Mouse (Mus musculus) retina, postnatal 7 days (tissue): ENCODE results near the gene Suclg2.
"Not testable (repeated sequence)": the region's sequence is repeated elsewhere in the genome, so short reads cannot be mapped to it uniquely, and the experiment has no call there.

Source experiments
- DNase-seq: peaks from one replicate; pipeline ENCODE4 v3.0.0-alpha.2; 2012; ENCODE audit warnings: low read depth, low spot score

Suclg2 gene

DNA sequence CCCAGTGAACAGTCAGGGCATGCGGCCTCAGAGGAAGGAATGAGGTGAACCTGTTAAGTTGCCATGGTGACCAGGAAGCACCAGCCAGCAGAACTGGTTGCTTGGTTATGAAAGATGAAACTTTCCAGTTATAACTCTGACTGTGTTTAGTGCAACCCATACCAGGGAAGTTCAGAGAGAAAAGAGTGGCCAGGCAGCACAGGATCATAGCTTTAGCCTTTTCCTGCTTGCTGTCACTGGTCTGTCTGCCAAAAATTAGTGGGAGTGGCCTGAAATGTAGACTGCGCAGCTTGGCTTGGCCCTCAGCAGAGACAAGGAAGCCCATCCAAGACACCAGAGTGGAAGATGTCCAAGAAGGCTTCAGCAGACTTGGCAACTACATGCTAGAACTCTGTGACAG, 96.8 kb downstream of the Suclg2 start:
- DNase-seq, result no peak

DNA sequence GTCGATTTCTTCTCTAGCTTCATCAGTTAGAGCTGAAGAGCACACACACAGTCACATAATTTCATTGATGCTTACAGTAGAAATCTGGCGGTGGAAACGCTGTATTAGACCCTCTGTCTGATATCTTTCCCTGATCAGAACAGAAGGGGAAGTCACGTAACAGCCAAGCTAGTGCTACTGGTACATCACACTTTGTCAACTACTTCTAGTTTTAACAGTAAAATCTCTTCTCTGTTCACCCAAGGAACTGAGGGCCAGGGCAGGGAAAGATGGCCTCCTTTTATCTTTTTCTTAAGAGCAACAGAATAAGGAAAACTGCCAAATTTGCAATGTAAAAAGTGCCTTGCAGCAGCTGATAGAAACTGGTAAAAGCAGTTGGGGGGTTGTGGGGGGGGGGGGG, 97.8 kb downstream of the Suclg2 start:
- DNase-seq, result no peak

GRCm38 (mm10) chr6:95619817-95620216, 98.8 kb downstream of the Suclg2 start:
- no peak for DNase-seq

- no peak for DNase-seq
Observed at GRCm38 (mm10) chr6:95618434-95618833, 100.2 kb downstream of the Suclg2 start.

DNA sequence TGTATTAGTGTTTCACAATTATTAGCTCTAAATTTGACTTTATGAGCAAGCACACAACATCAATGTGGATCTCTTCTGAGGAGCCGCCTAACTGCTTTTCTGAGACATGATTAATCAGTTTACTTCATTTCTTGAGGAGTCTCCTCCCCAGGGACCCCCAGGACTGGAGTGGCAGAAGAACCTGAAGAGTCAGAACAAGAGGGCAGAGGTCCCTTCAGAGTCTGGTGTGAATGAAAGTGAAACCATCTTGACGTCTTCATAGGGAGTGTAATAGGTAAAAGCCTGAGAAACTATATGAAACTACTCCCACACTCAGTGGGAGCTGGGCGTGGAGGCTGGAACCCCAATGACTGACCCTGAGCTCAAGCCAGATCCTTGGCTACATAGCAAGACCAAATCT, 105.4 kb downstream of the Suclg2 start:
- DNase-seq, result no peak

DNA sequence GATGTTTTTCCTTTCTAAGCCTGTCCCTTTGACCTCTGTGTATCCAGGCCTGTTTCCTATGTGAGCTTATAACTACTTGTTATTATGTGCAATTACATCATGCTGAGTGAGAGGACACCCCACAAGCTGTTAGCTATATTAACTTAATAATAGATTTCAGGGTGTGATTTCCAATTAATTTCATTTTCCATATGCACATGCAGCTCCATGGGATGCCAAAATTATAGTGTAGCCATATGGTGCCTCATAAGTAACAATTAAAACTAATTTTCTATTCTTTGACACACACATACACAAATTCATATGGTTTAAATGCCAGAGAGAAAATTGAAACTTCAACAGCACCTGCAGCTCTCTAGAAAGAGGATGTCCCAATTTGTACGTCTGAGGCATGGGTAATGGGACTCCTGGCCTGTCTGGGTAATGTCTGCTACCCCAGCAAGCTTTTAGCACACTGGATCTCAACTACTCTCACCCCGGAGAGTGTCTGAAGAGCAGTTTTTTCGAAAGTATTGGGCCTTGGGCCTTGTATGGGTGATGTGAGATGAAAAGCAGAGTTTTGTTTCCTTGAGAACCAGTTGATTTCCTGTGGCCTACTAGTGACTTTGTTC, 106.1 kb downstream of the Suclg2 start:
- DNase-seq, result no peak

DNA sequence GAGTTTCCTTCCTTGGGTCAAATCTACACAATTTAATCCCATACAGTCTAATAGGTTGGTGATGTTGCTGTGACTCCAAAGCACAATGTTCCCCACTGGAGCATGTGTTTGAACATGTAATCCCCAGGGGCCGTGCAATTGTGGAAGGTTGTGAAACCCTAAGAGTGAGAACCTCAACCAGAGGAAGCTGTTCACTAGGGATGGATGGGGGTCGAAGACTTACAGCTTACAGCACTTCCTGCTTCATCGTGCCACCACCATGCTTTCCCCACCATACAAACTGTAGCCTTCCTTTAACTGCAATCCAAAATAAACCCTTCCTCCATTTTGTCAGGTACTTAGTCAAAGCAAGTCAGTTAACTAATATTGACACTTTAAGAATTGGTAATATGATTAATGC, 107.5 kb downstream of the Suclg2 start:
- no peak for DNase-seq

GRCm38 (mm10) chr6:95608123-95608522, 110.5 kb downstream of the Suclg2 start:
- no peak for DNase-seq

GRCm38 (mm10) chr6:95600731-95601130, 117.9 kb downstream of the Suclg2 start:
- DNase-seq, result not testable (repeated sequence)

- DNase-seq, result no peak
Observed at GRCm38 (mm10) chr6:95596766-95597750, 121.5 kb downstream of the Suclg2 start.

DNA sequence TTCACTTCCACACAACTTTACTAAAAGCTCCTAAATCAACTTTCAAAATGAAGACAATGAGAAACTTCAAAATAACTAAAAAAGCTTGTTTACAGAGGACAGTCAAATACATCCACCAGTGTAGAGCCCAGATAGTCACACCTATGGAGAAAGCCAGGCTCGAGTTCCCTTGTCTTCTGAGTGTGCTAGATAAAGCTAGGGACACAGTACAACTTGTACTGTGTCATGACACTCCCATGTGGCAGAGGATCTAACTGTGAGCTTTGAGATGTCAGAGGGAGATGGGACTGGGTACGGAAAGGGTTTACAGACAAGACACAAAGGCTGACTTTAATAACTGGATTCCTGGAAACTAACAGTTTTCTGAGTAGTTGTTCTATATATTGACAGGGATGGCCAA, 122.7 kb downstream of the Suclg2 start:
- DNase-seq, result no peak

DNA sequence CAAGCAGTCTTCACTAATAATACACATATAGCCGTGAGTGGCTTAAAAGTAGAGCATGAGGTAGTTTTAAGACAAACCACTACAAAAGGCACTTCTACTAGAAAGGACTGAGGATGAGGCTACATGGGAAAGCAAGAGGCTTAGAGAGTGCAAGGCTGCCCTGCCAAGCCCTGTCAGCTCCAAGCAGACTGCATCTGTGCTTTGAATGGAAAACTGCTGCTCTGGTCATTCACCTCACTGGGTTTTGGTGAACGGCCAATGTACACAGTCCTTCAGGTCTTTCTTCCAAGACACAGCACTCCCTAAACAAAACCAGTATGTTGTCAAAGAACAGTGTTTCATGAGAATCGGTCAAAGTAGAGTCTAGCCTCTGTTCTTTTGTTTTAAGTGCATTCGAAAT, 124.4 kb downstream of the Suclg2 start:
- no peak for DNase-seq

- DNase-seq, result no peak
Observed at GRCm38 (mm10) chr6:95592396-95592795, 126.2 kb downstream of the Suclg2 start.

DNA sequence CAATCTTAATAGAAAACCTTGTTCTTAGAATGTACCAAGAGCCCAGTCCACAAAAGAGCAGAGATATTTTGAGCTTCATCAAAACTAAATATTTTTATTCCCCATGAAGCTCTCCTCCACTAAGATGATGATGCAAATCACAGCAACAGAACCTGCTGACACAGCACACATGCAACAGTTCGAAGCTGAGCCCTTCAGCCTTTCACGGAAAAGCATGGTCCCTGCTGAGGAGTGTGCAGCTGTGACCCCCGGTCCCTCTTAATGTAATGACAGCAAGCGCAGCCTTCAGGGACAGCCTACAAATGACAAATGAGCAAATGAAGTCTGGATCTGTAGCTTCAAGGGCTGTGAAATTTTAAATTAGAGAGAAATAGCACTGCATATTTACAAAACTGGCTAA, 128.1 kb downstream of the Suclg2 start:
- no peak for DNase-seq

- DNase-seq, result no peak
Observed at GRCm38 (mm10) chr6:95587108-95587796, 131.3 kb downstream of the Suclg2 start.

DNA sequence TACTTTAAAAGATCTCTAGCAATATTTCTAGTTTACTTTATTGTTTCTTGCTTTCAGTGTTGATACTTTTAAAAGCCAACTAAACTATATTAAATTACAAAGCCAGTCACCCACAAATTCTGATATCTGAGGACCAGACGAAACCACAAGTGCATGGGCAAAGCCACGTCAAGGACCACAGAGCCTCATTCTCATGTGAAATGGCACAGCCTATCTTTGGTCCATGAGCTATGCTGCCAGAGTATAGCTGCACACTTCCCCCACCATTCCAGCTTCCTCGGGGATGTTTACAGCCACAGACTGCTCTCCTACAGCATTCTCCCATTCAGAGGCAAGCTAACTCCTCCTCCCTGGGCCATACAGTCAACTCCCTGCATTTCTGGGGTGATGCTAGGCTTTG, 136.7 kb downstream of the Suclg2 start:
- DNase-seq, result no peak

DNA sequence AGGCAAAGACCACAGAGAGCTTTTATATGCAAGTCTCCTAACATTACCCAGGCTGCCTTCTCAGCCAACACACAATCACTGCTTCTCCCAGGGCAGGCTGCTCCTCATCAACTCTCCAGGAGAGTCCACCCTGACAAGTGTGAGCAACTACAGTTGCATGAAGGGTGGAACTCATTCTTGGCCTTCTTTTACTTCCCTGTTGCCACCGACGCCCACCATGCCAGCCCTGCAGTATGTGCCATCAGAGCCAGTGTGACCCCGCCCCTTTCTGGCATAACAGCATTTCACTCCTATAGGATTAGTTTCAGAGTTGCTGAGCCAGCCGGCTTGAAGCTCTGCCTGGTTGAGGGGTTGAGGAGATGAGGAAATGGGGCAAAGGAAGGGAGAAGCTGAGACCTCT, 138.8 kb downstream of the Suclg2 start:
- DNase-seq, result no peak

GRCm38 (mm10) chr6:95575531-95575930, 143.1 kb downstream of the Suclg2 start:
- DNase-seq, result no peak

DNA sequence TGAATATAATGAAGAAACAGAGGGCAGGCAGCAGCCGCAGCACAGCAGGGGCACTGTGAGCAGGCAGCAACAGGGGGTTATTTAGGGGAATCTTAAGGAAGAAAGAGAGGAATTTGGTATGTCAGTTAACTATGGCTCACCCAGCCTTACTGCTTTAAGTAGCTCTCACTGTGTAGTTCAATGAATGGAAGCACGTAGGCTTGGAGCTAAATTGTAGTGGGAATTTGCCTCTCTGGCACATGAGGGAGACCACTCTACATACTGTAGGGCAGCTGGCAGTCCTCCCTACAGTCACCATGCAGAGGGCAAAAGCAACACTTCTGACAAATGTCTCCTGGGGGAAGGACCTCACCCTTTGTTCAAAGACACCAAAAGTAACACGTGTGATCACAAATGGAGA, 143.7 kb downstream of the Suclg2 start:
- DNase-seq, result no peak

- DNase-seq, result no peak
Observed at GRCm38 (mm10) chr6:95574389-95574788, 144.2 kb downstream of the Suclg2 start.

DNA sequence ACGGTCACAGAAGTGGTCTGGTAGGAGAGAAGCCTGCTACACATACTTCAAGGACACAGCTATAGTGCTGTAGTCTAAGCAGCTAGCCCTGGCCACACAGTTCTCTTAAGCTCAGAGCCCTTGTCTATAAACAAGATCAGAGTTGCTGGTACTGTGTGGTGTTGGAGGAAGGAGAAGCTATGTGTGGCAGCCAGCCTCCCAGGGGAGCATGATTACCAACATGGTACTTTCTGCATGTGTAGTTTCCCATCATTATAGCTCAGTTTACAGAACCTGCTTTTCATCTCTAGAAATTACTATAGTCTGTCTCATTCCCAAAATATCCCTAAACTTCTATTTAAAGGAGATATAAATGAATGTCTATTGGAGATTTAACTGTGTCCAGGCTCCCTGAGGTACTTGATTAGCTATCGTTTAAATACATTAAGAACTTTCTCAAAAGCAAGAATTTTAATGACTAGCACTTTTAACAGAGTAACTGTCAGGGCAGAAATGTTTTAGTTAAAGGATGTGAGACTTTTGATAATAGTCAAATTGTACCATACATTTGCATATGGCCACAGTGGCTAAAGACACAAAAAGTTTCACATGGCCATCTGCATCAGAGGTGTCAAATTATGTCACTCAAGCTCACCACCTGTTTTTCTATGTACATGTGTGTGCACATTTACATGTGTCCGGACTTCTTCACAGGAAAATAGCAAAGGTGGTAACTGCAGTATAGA, 145.4 kb downstream of the Suclg2 start:
- no peak for DNase-seq

DNA sequence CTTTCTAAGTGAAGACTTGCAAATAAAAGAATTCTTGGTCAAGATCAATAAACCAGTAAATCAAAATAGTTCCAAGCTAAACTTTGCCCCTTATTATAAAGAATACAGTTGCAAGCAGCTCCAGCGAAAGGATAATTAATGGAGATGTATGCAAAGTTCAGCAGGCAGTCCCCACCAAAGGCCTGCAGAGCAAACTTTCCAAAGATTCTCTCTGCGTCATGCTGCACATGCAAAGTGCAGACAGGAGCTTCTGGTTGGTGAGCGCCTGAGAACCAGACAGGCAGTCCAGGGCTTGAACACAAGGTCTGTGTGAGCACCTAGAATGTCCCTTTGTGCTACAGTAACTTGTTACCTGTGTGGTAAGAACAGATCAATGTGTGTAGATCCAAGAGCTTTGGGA, 147.0 kb downstream of the Suclg2 start:
- no peak for DNase-seq
